Mouse (Mus musculus) erythroblast, embryonic 14.5 days (primary cell): Measurements from ENCODE around the gene Crebl2.

Source experiments
- GATA1 ChIP-seq: IDR thresholded peaks from 2 replicates; pipeline ENCODE4 v1.6.1; 2012; ENCODE audit warnings: low read length, inconsistent platforms, mixed read lengths
- TAL1 ChIP-seq: IDR thresholded peaks from 3 replicates; pipeline ENCODE4 v1.6.1; 2012; ENCODE audit warnings: low read length, inconsistent platforms, mixed read lengths

- TF ChIP-seq TAL1 (no peak), GATA1 (no peak)
Measured at GRCm38 (mm10) chr6:134903891-134904884, 74.2 kb downstream of the Crebl2 start.
